Mouse (Mus musculus) bone marrow macrophage, adult 2 months (primary cell): ENCODE data around the gene Dse.

ENCODE experiments used
- CTCF ChIP-seq: IDR thresholded peaks from 2 replicates; pipeline ENCODE4 v1.5.1; 2012; ENCODE audit warnings: low read depth, mild to moderate bottlenecking, low read length, moderate library complexity
- POLR2A ChIP-seq: IDR thresholded peaks from 2 replicates; pipeline ENCODE4 v1.6.1; 2012; ENCODE audit warnings: mild to moderate bottlenecking, low read depth, low read length, borderline replicate concordance

GRCm38 (mm10) chr10:34185556-34185955 lies 22.0 kb downstream of the Dse start:
- TF ChIP-seq POLR2A (no peak), CTCF (no peak)
